Mouse (Mus musculus): ENCODE measurements around the gene Golph3. TPM values are rescaled to one million over a fixed set of nuclear protein-coding genes. Genes with fewer than 3 reads are reported as not detected.

Gene Golph3
- polyA plus RNA-seq, 1 experiment: 55.4 TPM

DNA sequence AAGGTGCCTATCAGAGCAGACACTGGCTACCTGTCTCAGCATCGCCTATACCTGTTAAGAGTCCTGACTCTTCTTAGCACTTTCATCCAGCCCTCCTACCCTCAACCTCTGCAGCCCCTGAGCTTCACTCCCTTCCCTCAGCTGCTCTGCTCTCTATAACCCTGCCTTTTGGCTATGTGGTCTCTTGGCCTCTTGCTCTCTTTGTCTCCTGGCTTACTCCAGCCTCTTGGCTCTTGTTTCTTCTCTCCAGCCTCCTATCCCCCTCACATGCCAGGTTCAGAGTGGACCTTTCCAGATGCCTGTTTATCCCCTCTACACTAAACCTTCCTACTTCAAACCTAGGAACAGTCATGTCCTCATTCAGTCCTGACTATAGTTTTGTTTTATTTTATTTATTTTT, 3.1 kb downstream of the Golph3 start:
- TF ChIP-seq MAX (IDR thresholded peaks at IDR 0.05; ENCODE audit: low read depth) (no peak), POLR2AphosphoS2 (IDR thresholded peaks at IDR 0.05; ENCODE audit: insufficient read length, low read depth) (peak; percentile 14)
- peaks cover 76% of the 10 kb centered on the region for H3K79me2 ChIP-seq (ENCODE audit: control insufficient read depth, insufficient read depth)
- H3K36me3 ChIP-seq (ENCODE audit: control insufficient read depth, insufficient read depth): peaks cover 7% of the 10 kb centered on the region
- no peaks in the 10 kb centered on the region for H3K27me3 ChIP-seq (ENCODE audit: control insufficient read depth, insufficient read depth, insufficient read length)
- peak overlapping the region; percentile 87 for H3K4me2 ChIP-seq (ENCODE audit: low read depth)
- no peak overlapping the region for H3K4me3 ChIP-seq
- H3ac ChIP-seq (ENCODE audit: control insufficient read depth, insufficient read length): no peak overlapping the region

DNA sequence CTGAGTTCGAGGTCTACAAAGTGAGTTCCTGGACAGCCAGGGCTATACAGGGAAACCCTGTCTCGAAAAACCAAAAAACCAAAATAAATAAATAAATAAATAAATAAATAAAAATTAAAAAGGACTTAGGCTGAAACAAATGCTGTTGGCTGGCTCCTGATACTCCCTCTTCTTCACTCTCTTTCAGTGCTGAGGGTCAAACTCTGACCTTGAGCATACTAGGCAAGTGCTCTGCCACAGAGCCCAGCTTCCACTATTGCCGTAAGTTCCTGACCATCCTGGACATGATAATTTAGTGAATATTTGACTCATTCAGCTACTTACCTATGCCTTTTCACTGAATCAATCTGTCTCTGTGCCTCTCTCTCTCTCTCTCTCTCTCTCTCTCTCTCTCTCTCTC, 9.1 kb downstream of the Golph3 start:
- Histone ChIP-seq H3K36me3 (ENCODE audit: control insufficient read depth, insufficient read depth) (peaks cover 7% of the 10 kb centered on the region), H3K4me2 (ENCODE audit: low read depth) (peak overlapping the region; percentile 13), H3ac (ENCODE audit: control insufficient read depth, insufficient read length) (no peak overlapping the region), H3K79me2 (ENCODE audit: control insufficient read depth, insufficient read depth) (peaks cover 100% of the 10 kb centered on the region), H3K27me3 (ENCODE audit: control insufficient read depth, insufficient read depth, insufficient read length) (no peaks in the 10 kb centered on the region), H3K4me3 (no peak overlapping the region)
- TF ChIP-seq E2F4 (IDR thresholded peaks at IDR 0.05; ENCODE audit: insufficient read depth): no peak
- no peak for TF ChIP-seq USF1 (IDR thresholded peaks at IDR 0.05; ENCODE audit: low read depth)
- no peak for TF ChIP-seq POLR2A (IDR thresholded peaks at IDR 0.05; ENCODE audit: insufficient read length, low read depth)

- peak overlapping the region; percentile 13 for H3K4me2 ChIP-seq (ENCODE audit: low read depth)
- TF ChIP-seq E2F4 (IDR thresholded peaks at IDR 0.05; ENCODE audit: insufficient read depth) (no peak), SRF (IDR thresholded peaks at IDR 0.05; ENCODE audit: control insufficient read depth, insufficient read length, low read depth) (no peak), MAX (IDR thresholded peaks at IDR 0.05; ENCODE audit: low read depth) (no peak), USF1 (IDR thresholded peaks at IDR 0.05; ENCODE audit: low read depth) (no peak), TCF12 (IDR thresholded peaks at IDR 0.05; ENCODE audit: insufficient read depth, poor library complexity, severe bottlenecking) (no peak), CEBPB (IDR thresholded peaks at IDR 0.05; ENCODE audit: insufficient read depth, poor library complexity, severe bottlenecking) (no peak), POLR2AphosphoS2 (IDR thresholded peaks at IDR 0.05; ENCODE audit: insufficient read length, low read depth) (no peak), MYOG (IDR thresholded peaks at IDR 0.05; ENCODE audit: control insufficient read depth in 1 of 3, insufficient read depth in 1 of 3, insufficient read length in 2 of 3, low read depth in 2 of 3) (no peak), REST (IDR thresholded peaks at IDR 0.05; ENCODE audit: insufficient read depth, insufficient read length) (no peak), POLR2A (IDR thresholded peaks at IDR 0.05; ENCODE audit: insufficient read length, low read depth) (no peak), TCF3 (IDR thresholded peaks at IDR 0.05; ENCODE audit: insufficient read length, low read depth) (no peak), MYOD1 (IDR thresholded peaks at IDR 0.05; ENCODE audit: control insufficient read depth in 1 of 3, insufficient read length in 2 of 3, low read depth in 2 of 3) (no peak)
Measured at GRCm38 (mm10) chr15:12330892-12331291, 9.6 kb downstream of the Golph3 start.

GRCm38 (mm10) chr15:12331300-12331699, 10.1 kb downstream of the Golph3 start:
- H3K27me3 ChIP-seq (ENCODE audit: control insufficient read depth, insufficient read depth, insufficient read length): no peaks in the 10 kb centered on the region
- H3ac ChIP-seq (ENCODE audit: control insufficient read depth, insufficient read length): no peak overlapping the region
- no peaks in the 10 kb centered on the region for H3K36me3 ChIP-seq (ENCODE audit: control insufficient read depth, insufficient read depth)
- TF ChIP-seq E2F4 (IDR thresholded peaks at IDR 0.05; ENCODE audit: insufficient read depth): no peak
- TF ChIP-seq MYOG (IDR thresholded peaks at IDR 0.05; ENCODE audit: control insufficient read depth in 1 of 3, insufficient read depth in 1 of 3, insufficient read length in 2 of 3, low read depth in 2 of 3): no peak
- no peak for TF ChIP-seq USF1 (IDR thresholded peaks at IDR 0.05; ENCODE audit: low read depth)
- no peak for TF ChIP-seq TCF12 (IDR thresholded peaks at IDR 0.05; ENCODE audit: insufficient read depth, poor library complexity, severe bottlenecking)
- TF ChIP-seq MYOD1 (IDR thresholded peaks at IDR 0.05; ENCODE audit: control insufficient read depth in 1 of 3, insufficient read length in 2 of 3, low read depth in 2 of 3): no peak
- no peak for TF ChIP-seq CEBPB (IDR thresholded peaks at IDR 0.05; ENCODE audit: insufficient read depth, poor library complexity, severe bottlenecking)
- no peak for TF ChIP-seq TCF3 (IDR thresholded peaks at IDR 0.05; ENCODE audit: insufficient read length, low read depth)
- TF ChIP-seq MAX (IDR thresholded peaks at IDR 0.05; ENCODE audit: low read depth): no peak
- TF ChIP-seq POLR2A (IDR thresholded peaks at IDR 0.05; ENCODE audit: insufficient read length, low read depth): no peak
- TF ChIP-seq POLR2AphosphoS2 (IDR thresholded peaks at IDR 0.05; ENCODE audit: insufficient read length, low read depth): no peak
- TF ChIP-seq SRF (IDR thresholded peaks at IDR 0.05; ENCODE audit: control insufficient read depth, insufficient read length, low read depth): no peak
- TF ChIP-seq REST (IDR thresholded peaks at IDR 0.05; ENCODE audit: insufficient read depth, insufficient read length): no peak
- peaks cover 100% of the 10 kb centered on the region for H3K79me2 ChIP-seq (ENCODE audit: control insufficient read depth, insufficient read depth)
- no peak overlapping the region for H3K4me3 ChIP-seq
- H3K4me2 ChIP-seq (ENCODE audit: low read depth): peak overlapping the region; percentile 13

More at GRCm38 (mm10) chr15:12330892-12331291, 9.6 kb downstream of the Golph3 start:
- Histone ChIP-seq H3K27me3 (ENCODE audit: control insufficient read depth, insufficient read depth, insufficient read length) (no peaks in the 10 kb centered on the region), H3K36me3 (ENCODE audit: control insufficient read depth, insufficient read depth) (peaks cover 4% of the 10 kb centered on the region), H3ac (ENCODE audit: control insufficient read depth, insufficient read length) (no peak overlapping the region), H3K4me3 (no peak overlapping the region), H3K79me2 (ENCODE audit: control insufficient read depth, insufficient read depth) (peaks cover 100% of the 10 kb centered on the region)

- TF ChIP-seq POLR2AphosphoS2 (IDR thresholded peaks at IDR 0.05; ENCODE audit: insufficient read length, low read depth) (no peak), POLR2A (IDR thresholded peaks at IDR 0.05; ENCODE audit: insufficient read length, low read depth) (no peak), SRF (IDR thresholded peaks at IDR 0.05; ENCODE audit: control insufficient read depth, insufficient read length, low read depth) (no peak), MYOD1 (IDR thresholded peaks at IDR 0.05; ENCODE audit: control insufficient read depth in 1 of 3, insufficient read length in 2 of 3, low read depth in 2 of 3) (no peak), USF1 (IDR thresholded peaks at IDR 0.05; ENCODE audit: low read depth) (no peak), CEBPB (IDR thresholded peaks at IDR 0.05; ENCODE audit: insufficient read depth, poor library complexity, severe bottlenecking) (no peak), TCF3 (IDR thresholded peaks at IDR 0.05; ENCODE audit: insufficient read length, low read depth) (no peak), MYOG (IDR thresholded peaks at IDR 0.05; ENCODE audit: control insufficient read depth in 1 of 3, insufficient read depth in 1 of 3, insufficient read length in 2 of 3, low read depth in 2 of 3) (no peak), MAX (IDR thresholded peaks at IDR 0.05; ENCODE audit: low read depth) (no peak), E2F4 (IDR thresholded peaks at IDR 0.05; ENCODE audit: insufficient read depth) (no peak), REST (IDR thresholded peaks at IDR 0.05; ENCODE audit: insufficient read depth, insufficient read length) (no peak), TCF12 (IDR thresholded peaks at IDR 0.05; ENCODE audit: insufficient read depth, poor library complexity, severe bottlenecking) (no peak)
- Histone ChIP-seq H3K79me2 (ENCODE audit: control insufficient read depth, insufficient read depth) (peaks cover 100% of the 10 kb centered on the region), H3K4me3 (no peak overlapping the region), H3K27me3 (ENCODE audit: control insufficient read depth, insufficient read depth, insufficient read length) (no peaks in the 10 kb centered on the region), H3K4me2 (ENCODE audit: low read depth) (no peak overlapping the region), H3ac (ENCODE audit: control insufficient read depth, insufficient read length) (no peak overlapping the region), H3K36me3 (ENCODE audit: control insufficient read depth, insufficient read depth) (no peaks in the 10 kb centered on the region)
Measured at GRCm38 (mm10) chr15:12334381-12334780, 13.1 kb downstream of the Golph3 start.

All from myocyte (in vitro differentiated cells).